Mouse (Mus musculus): ENCODE results near the gene Ckmt2.

The Ckmt2 gene

DNA sequence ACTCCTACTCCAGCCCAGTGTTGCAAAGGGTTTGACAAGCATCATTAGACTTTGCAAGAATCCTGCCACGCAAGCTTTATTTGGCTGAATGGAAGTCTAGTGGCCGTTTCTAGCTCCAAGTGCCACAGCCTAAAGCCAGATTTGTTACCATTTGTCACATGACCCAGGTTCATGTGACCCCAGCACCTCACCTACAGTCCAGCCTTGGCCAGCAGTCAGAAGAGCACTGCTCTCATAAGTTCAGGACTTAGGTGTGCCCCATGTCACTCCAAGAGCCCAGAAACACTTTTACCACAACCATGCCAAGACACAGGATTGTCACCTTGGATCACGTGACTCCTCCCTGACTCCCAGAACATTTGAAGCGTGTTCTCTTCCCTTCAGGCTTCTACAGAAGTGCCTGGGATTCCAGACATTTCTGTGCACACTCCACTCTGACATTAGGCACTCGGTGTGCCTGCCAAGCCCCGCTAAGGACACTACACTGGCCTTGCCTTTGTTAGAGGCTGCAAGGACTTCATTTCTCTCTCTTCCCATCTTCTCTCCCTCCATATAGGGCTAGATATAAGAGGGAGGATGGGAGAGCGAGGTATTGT lies 2.9 kb downstream of the Ckmt2 start:
- DNase-seq (ENCODE audit: low spot score in 2 of 2) = no peak

GRCm38 (mm10) chr13:91868577-91868976 lies 8.1 kb downstream of the Ckmt2 start:
- no peak for DNase-seq (ENCODE audit: low spot score in 2 of 2)

DNA sequence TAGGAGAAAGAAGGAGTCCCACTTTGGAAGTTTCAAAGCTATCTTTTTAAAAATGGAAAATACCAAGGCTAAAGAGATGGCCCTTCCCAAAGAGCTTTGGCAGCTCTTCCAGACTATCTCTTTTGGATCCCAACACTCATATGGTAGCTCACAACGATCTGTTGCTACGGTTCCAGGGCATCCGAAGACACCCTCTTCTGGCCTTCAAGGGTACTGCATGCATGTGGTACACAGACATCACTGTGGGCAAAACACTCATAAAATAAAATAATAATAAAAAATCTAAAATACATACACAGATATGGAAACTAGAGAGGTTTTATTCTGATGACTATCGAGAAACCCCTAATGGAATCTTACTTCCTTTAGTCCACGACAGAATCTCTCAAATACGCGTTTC lies 17.9 kb downstream of the Ckmt2 start:
- DNase-seq (ENCODE audit: low spot score in 2 of 2) = no peak

DNA sequence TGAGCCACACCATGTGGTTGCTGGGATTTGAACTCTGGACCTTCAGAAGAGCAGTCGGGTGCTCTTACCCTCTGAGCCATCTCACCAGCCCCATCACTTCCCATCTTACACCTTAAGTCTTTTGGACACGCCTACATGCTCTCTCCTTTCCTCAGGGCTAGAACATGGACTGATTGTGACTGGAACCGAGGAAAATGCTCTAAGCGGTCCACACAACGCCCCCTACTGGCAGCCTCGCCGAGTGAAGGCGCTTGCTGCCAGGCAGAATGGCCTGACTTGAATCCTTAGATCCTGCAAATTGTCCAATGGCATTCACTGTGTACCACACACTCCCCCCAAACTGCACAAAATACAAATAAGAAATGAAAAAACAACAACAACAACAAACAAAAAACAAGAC lies 19.3 kb downstream of the Ckmt2 start:
- DNase-seq (ENCODE audit: low spot score in 2 of 2) = no peak

DNA sequence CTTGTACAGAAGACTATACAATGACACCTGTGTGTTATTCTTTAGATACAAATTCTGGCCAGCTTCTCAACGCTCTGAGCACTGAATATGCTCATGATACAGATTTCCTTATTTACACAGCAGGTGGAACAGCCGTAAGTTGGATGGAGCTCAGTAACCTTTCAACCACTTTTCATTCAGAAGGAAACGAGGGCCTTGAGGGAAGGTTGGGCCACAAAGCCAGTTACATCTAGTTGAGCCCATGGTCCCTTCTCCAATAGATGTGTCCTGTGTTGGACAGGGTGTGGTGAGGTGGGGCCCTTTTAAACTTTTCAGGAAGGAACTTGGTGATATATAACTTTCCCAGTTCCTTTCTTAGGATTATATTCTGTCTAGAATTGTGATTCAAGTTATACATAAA lies 22.3 kb downstream of the Ckmt2 start:
- DNase-seq (ENCODE audit: low spot score in 2 of 2) = no peak

DNA sequence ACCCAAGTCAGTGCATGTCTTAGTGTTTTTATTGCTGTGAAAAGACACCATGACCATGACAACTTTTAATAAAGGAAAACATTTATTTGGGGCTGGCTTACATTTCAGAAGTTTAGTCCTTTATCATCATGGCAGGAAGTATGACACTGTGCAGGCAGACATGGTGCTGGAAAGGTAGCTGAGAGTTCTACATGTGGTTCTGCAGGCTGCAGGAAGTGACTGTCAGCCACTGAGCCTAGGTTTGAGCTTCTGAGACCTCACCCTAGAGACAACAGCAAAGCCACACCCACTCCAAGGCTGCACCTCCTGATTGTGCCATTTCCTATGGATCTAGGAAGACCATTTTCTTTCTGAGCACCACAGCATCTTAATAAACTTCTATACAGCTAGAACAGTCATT lies 48.8 kb downstream of the Ckmt2 start:
- no peak for DNase-seq (ENCODE audit: low spot score in 2 of 2)

DNA sequence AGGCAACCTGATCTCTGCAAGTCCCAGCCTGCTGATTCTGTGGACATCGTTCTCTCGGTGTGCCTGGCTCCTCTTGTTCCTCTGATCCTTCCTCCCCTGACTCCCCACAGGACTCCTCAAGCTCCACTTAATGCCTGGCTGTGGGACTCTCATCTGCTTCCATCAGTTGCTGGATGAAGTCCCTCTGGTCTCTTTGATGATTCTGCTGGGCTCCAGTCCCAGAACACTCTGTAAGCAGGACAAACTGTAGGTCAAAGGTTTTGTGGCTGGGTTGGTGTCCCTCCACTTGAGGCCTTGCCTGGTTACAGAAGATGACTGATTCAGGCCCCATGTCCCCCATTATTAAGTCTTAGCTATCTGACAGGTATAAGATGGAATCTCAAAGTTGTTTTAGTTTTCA lies 50.6 kb downstream of the Ckmt2 start:
- DNase-seq (ENCODE audit: low spot score in 2 of 2) = no peak

- no peak for DNase-seq (ENCODE audit: low spot score in 2 of 2)
Measured at GRCm38 (mm10) chr13:91824845-91825550, 51.7 kb downstream of the Ckmt2 start.

DNA sequence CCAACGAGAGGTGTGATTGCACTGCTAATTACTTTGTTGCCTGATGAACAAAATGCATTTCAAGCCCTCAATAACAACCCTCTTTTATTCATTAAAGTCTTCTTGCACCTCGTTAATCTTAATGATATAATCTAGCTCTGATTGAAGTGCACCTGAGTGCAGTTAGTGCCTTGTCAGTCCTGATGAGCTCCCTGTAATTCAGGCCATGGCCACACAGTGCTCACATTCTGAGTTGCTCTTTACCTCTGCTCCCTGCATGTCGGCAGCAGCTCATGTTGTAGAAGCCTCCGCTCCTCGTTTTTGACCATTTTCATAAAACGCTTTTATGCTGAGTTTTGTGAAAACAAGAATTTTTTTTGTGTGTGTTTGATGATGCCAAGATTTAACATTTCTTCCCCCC lies 53.0 kb downstream of the Ckmt2 start:
- no peak for DNase-seq (ENCODE audit: low spot score in 2 of 2)

DNA sequence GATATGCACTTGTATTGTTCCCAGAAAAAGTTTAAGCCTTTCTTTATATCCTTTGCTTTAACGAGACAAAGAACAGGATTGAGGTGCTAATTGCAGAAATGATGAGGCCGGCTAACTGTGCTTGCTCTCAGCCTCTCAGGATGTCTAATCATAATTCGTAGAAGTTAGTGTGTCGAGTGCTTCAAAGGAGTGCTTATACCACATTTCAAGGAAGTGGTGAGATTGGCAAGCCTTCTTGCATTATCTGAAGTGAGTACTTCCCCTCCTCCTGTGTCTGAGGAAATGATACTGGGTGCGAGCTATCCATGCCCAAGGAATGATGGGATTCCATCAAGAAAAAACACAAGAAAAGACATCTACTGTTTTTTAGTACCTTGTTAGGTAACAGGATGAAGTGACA lies 62.0 kb downstream of the Ckmt2 start:
- DNase-seq (ENCODE audit: low spot score in 2 of 2) = no peak

- no peak for DNase-seq (ENCODE audit: low spot score in 2 of 2)
Measured at GRCm38 (mm10) chr13:91809476-91809875, 67.2 kb downstream of the Ckmt2 start.

DNA sequence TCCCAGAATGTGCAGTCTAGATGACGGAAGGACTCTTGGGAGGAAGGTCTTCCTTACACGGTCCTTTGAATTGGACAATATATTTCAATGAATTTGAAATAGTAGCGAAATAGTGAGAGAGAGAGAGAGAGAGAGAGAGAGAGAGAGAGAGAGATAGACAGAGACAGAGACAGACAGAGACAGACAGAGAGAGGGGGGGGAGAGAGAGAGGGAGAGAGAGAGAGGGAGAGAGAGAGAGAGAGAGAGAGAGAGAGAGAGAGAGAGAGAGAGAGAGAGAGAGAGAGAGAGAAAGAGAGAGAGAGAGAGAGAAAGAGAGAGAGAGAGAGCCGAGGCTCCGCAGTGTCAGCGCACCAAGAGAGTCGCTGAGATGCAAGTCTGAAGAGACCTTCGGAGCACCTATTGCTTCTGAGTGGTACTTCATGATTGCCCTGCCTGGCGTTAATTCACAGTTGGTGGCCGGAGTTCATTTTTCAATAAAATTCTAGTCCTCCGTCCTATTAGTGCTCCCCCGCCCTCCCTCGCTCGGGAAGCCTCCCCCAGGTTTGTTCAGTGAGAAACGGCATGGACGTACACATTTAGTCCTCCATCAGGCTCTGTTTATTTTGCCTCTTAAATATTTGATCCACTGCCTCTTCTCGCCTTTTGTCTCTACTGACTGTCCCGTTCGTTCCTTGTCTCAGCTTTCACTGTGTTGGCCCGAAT lies 68.7 kb downstream of the Ckmt2 start:
- no peak for DNase-seq (ENCODE audit: low spot score in 2 of 2)

DNA sequence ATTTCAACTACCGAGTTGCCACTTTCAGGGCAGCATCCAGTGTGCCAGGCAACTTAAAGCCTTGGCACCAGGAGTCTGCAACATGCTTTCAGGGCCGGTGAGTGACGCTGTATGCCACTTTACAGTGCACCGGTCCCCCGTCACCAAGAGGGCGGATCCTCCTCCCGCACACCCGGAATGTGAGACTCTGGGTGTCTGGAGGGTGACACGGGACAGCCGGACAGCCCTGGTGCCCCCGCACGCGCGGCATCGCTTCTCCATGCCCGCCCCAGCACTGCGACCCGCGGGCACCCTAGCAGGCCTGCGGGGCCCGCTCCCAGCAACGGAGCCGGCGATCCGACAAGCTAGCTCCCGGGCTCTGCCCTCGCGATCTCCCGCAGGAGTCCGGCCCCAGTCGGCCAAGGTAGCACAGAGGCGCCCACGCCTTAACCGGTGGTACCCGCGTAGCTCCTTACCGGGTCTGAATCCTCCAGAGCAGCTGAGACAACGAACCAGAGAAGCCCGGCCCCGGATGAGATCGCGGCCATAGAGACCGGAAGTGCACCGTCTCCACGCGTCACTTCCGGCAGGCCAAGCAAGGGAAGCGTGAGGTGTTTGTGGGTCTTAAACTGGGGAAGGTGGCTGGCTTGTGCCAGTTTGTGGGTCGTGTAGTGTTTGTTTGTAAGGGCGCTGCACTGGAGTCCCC lies 69.4 kb downstream of the Ckmt2 start, which contains the start of gene Zcchc9:
TSS of gene Zcchc9 (minus strand) at position 551 of the 685 bp plus-strand sequence.
- peak; percentile 87 to 94 for DNase-seq (ENCODE audit: low spot score in 2 of 2)

Data from right cerebral cortex, adult 2 months (tissue).